Mouse (Mus musculus): ENCODE results near the gene Tha1. TPM values are rescaled to one million over a fixed set of nuclear protein-coding genes. Genes with fewer than 3 reads are reported as not detected.

The Tha1 gene
- polyA plus RNA-seq, 1 experiment from 2014 or later = 2.1 TPM

DNA sequence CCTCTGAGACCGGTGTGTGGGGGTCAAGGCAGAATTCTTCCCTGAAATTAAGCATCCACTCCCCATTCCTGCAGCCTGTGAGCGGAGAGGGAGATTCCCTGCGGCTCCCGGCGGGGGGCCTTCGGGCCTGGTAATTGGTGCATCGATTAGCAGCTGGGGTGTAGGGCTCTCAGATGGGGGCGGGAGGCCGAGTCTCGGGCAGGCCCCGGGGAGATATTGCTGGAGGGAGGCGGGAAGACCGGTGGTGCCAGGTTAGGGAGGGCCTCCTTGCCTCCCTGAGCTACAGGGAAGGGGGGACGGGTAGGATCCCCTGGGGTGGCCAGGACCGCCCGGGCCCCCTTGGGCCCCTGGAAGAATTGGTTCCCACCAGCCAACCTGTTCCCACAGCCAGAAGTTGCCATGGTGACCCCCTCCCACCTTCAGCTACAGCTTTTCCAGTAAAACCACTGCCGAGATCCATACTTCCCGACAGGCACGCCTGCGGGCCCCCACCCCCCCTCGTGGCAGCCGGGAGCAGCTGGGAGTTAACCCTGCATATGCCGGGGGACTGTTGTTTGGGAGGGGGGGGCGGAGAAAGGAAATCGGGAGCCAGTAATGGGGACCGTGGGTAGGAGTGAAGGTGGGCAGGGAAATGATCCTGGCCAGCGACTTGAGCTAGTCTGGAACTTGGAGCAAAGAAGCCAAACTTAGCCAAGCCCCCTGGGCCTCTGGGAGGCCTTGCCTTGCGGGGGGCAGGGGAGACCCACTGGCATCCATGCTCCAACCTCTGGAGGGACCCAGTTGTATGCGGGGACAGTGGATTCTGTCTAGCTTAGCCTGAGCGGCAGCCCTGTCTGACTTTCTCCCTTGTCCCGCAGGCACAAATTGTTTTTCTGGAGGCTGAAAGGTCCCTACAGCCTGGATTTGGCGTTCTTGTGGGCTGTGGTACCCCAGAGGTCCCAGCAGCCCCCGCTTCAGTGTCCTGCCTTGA is 15.9 kb upstream of the Tha1 start:
- peak overlapping the region; percentile 22 for H3K4me3 ChIP-seq (ENCODE audit: low read depth, low read length)
- H3K9me3 ChIP-seq (replicated peaks; ENCODE audit: control insufficient read depth, low read length) = no peaks in the 10 kb centered on the region
- H3K27me3 ChIP-seq (ENCODE audit: control insufficient read depth, insufficient read depth, low read length) = peaks cover 13% of the 10 kb centered on the region
- 4% methylated on average over 32 of the region's 33 CpGs for WGBS
- DNase-seq (ENCODE audit: low spot score) = peak; percentile 69
- H3K4me1 ChIP-seq (ENCODE audit: control insufficient read depth, insufficient read depth, low read length) = peaks cover 25% of the 10 kb centered on the region
- 0 out of 2 replicates have a peak, but pooled peaks have one; percentile 19 for ATAC-seq (replicated peaks; ENCODE audit: insufficient number of reproducible peaks, low FRiP score, low TSS enrichment, low read depth)
- peak overlapping the region; percentile 54 for H3K4me2 ChIP-seq (ENCODE audit: low read depth, low read length)
- no peaks in the 10 kb centered on the region for H3K36me3 ChIP-seq (replicated peaks; ENCODE audit: control insufficient read depth, insufficient read depth, low read depth, low read length)
- H3K27ac ChIP-seq (replicated peaks; ENCODE audit: low read depth, low read length) = peak overlapping the region; percentile 32; the same call in 1 of the 2 replicates
- peak overlapping the region; percentile 54 for H3K9ac ChIP-seq (replicated peaks; ENCODE audit: low read length)

DNA sequence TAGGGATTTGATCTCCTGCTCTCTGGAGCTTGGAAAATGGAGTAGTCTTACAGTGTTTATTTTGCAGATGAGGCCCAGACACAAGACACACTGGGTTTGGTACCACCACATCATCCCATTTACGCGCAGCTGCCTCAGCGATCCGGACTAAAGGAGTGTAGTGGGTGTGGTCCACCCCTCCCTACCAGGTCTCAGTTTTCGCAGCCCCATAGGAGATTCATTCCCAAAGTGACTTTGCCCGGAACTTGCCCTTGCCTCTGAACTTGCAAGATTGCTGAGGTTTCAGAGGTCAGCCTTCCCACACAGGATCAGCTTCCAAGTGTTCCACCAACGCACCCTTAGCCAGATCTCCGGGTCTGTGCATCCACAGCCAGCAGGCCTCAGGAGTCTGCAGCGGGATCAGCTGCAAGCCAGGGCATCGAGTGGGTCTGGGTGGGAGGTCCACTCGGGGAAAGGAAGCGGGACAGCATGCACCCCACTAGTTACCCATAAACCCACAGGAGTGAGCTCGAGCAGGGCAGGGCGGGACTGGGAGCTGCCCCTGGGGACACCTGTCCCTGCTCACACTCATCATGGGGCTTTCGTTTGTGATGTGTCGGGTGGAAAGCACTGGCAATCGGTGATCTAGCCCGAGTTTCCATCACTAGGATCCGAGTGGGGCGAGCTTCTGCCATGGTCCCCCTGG is 15.0 kb upstream of the Tha1 start:
- H3K27ac ChIP-seq (replicated peaks; ENCODE audit: low read depth, low read length) = no peak overlapping the region
- no peak for DNase-seq (ENCODE audit: low spot score)
- no peaks in the 10 kb centered on the region for H3K9me3 ChIP-seq (replicated peaks; ENCODE audit: control insufficient read depth, low read length)
- H3K4me3 ChIP-seq (ENCODE audit: low read depth, low read length) = peak overlapping the region; percentile 22; the same call in 1 of the 2 replicates
- ATAC-seq (replicated peaks; ENCODE audit: insufficient number of reproducible peaks, low FRiP score, low TSS enrichment, low read depth) = 0 out of 2 replicates have a peak, but pooled peaks have one; percentile 24
- 9% methylated on average over 20 of the region's 20 CpGs for WGBS
- H3K9ac ChIP-seq (replicated peaks; ENCODE audit: low read length) = peak overlapping the region; percentile 54
- no peaks in the 10 kb centered on the region for H3K36me3 ChIP-seq (replicated peaks; ENCODE audit: control insufficient read depth, insufficient read depth, low read depth, low read length)
- peaks cover 13% of the 10 kb centered on the region for H3K27me3 ChIP-seq (ENCODE audit: control insufficient read depth, insufficient read depth, low read length)
- H3K4me2 ChIP-seq (ENCODE audit: low read depth, low read length) = peak overlapping the region; percentile 54
- peaks cover 25% of the 10 kb centered on the region for H3K4me1 ChIP-seq (ENCODE audit: control insufficient read depth, insufficient read depth, low read length)

DNA sequence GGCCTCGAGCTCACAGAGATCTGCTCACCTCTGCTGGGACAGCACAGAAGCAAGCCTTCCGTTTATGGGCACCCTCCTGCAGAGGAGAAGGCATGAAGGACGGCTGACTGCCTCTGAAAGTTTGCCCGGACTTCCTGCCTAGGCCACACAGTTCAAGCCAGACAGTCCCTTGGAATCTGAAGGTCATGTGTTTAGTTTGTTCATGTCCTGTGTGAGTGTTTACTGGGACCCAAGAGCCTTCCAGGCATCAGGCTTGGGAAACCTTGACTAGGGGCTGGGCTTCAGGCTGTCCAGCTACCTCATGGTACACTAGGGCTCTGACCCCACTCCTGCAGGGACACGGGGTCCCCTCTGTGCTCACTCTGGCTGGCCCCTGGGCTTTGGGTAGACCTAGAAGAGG is 12.7 kb upstream of the Tha1 start:
- Histone ChIP-seq H3K4me1 (ENCODE audit: control insufficient read depth, insufficient read depth, low read length) (peaks cover 28% of the 10 kb centered on the region), H3K9me3 (replicated peaks; ENCODE audit: control insufficient read depth, low read length) (no peaks in the 10 kb centered on the region), H3K9ac (replicated peaks; ENCODE audit: low read length) (no peak overlapping the region), H3K4me3 (ENCODE audit: low read depth, low read length) (no peak overlapping the region), H3K36me3 (replicated peaks; ENCODE audit: control insufficient read depth, insufficient read depth, low read depth, low read length) (no peaks in the 10 kb centered on the region), H3K27me3 (ENCODE audit: control insufficient read depth, insufficient read depth, low read length) (peaks cover 11% of the 10 kb centered on the region), H3K4me2 (ENCODE audit: low read depth, low read length) (no peak overlapping the region), H3K27ac (replicated peaks; ENCODE audit: low read depth, low read length) (no peak overlapping the region)
- ATAC-seq (replicated peaks; ENCODE audit: insufficient number of reproducible peaks, low FRiP score, low TSS enrichment, low read depth) (no peak), DNase-seq (ENCODE audit: low spot score) (no peak)
- 58% methylated on average over 5 of the region's 5 CpGs for WGBS

DNA sequence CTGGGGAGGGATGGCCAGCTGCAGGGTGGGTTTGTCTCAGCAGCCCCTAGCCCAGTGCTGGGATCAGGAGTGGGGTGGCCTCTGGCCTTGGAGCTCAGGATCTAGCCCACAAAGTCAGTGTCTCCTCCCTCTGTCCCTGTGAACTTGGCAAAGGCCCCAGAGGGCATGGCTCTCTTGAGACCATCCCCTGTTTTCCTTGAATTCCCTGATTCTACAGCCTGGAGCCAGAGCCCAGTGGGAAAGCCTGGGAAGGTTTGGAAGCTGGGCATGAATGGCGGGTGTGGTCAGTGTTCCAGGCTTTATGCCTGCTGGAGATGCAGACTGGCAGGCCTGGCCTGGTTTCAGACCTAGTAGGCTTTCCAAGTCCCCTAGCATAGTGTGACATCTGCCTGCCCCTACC is 8.9 kb upstream of the Tha1 start:
- Histone ChIP-seq H3K9ac (replicated peaks; ENCODE audit: low read length) (no peak overlapping the region), H3K9me3 (replicated peaks; ENCODE audit: control insufficient read depth, low read length) (no peaks in the 10 kb centered on the region), H3K4me1 (ENCODE audit: control insufficient read depth, insufficient read depth, low read length) (peaks cover 8% of the 10 kb centered on the region; the same call in 1 of the 2 replicates), H3K4me2 (ENCODE audit: low read depth, low read length) (no peak overlapping the region), H3K36me3 (replicated peaks; ENCODE audit: control insufficient read depth, insufficient read depth, low read depth, low read length) (no peaks in the 10 kb centered on the region), H3K27me3 (ENCODE audit: control insufficient read depth, insufficient read depth, low read length) (no peaks in the 10 kb centered on the region; the same call in 1 of the 2 replicates), H3K4me3 (ENCODE audit: low read depth, low read length) (no peak overlapping the region), H3K27ac (replicated peaks; ENCODE audit: low read depth, low read length) (no peak overlapping the region)
- 74% methylated on average over 1 of the region's 1 CpGs for WGBS
- no peak for ATAC-seq (replicated peaks; ENCODE audit: insufficient number of reproducible peaks, low FRiP score, low TSS enrichment, low read depth)
- DNase-seq (ENCODE audit: low spot score) = no peak

DNA sequence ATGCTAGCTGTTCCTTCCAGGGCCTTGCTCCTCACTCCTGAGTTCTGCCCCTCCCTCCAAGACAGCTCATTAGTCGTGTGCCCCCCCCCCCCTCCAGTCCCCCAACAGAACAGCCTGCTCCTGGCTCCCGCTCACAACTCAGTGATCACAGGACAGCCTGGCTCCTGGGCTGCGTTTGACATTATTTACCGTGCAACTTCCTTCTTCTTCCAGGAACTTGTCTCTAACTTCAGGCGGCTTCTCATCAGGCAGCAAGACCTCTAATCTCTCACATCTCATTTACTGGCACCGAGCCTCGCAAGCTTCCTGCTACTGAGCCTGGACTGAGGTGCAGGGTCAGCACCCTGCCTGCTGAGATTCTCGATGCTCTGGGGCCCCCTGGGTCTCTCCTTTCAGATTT is 8.5 kb upstream of the Tha1 start:
- Histone ChIP-seq H3K27ac (replicated peaks; ENCODE audit: low read depth, low read length) (no peak overlapping the region), H3K9ac (replicated peaks; ENCODE audit: low read length) (no peak overlapping the region), H3K4me1 (ENCODE audit: control insufficient read depth, insufficient read depth, low read length) (peaks cover 8% of the 10 kb centered on the region; the same call in 1 of the 2 replicates), H3K36me3 (replicated peaks; ENCODE audit: control insufficient read depth, insufficient read depth, low read depth, low read length) (no peaks in the 10 kb centered on the region), H3K4me2 (ENCODE audit: low read depth, low read length) (no peak overlapping the region), H3K4me3 (ENCODE audit: low read depth, low read length) (no peak overlapping the region), H3K27me3 (ENCODE audit: control insufficient read depth, insufficient read depth, low read length) (no peaks in the 10 kb centered on the region; the same call in 1 of the 2 replicates), H3K9me3 (replicated peaks; ENCODE audit: control insufficient read depth, low read length) (no peaks in the 10 kb centered on the region)
- no peak for ATAC-seq (replicated peaks; ENCODE audit: insufficient number of reproducible peaks, low FRiP score, low TSS enrichment, low read depth)
- WGBS = 7% methylated on average over 8 of the region's 8 CpGs
- no peak for DNase-seq (ENCODE audit: low spot score)

DNA sequence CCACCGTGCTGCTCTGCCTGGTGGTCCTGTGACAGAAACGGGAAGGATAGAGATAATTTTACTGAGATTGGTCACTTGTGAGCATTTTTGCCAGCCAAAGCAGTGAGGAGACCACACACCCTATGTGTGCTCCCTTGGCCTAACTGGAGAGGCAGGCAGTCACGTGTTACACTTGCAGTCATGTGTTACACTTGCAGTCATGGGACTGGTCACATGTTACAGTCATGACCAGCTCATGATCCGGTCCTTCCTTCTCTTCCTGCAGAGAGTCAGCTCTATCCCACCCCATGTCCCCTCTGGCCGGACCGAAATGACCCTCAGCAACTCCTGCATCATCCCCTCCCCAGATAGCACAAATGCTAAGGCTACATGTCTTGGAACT is 7.7 kb upstream of the Tha1 start:
- DNase-seq (ENCODE audit: low spot score) (no peak), ATAC-seq (replicated peaks; ENCODE audit: insufficient number of reproducible peaks, low FRiP score, low TSS enrichment, low read depth) (no peak)
- H3K36me3 ChIP-seq (replicated peaks; ENCODE audit: control insufficient read depth, insufficient read depth, low read depth, low read length) = no peaks in the 10 kb centered on the region
- no peak overlapping the region for H3K4me3 ChIP-seq (ENCODE audit: low read depth, low read length)
- H3K27ac ChIP-seq (replicated peaks; ENCODE audit: low read depth, low read length) = no peak overlapping the region
- H3K9ac ChIP-seq (replicated peaks; ENCODE audit: low read length) = no peak overlapping the region
- H3K4me2 ChIP-seq (ENCODE audit: low read depth, low read length) = no peak overlapping the region
- 82% methylated on average over 6 of the region's 6 CpGs for WGBS
- H3K4me1 ChIP-seq (ENCODE audit: control insufficient read depth, insufficient read depth, low read length) = peaks cover 8% of the 10 kb centered on the region; the same call in 1 of the 2 replicates
- H3K9me3 ChIP-seq (replicated peaks; ENCODE audit: control insufficient read depth, low read length) = no peaks in the 10 kb centered on the region
- H3K27me3 ChIP-seq (ENCODE audit: control insufficient read depth, insufficient read depth, low read length) = no peaks in the 10 kb centered on the region; the same call in 1 of the 2 replicates

DNA sequence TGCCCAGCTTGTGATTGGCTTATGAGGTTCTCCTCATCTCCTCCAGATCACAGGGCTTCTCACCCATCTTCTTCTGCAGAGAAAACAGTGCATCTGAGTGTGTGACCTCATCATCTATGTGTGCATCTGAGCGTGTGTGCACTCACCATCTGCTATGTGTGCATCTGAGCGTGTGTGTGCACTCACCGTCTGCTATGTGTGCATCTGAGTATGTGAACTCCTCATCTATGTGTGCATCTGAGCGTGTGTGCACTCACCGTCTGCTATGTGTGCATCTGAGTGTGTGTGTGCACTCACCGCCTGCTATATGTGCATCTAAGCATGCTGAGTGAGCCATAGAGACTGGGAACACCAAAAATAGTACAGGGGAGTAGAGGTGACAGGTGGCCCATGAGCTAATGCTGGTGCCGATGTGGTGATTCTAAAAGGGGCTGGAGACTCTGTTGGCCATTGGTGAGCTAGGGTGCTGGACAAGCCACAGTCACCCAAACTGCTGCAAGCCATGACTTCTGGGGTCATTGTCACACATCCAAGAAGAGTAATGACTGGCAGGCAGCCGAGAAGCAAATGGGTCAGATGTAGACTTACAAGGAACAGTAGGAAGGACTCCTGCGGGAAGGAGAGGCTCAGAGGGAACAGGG is 7.2 kb upstream of the Tha1 start:
- no peak overlapping the region for H3K9ac ChIP-seq (replicated peaks; ENCODE audit: low read length)
- H3K27me3 ChIP-seq (ENCODE audit: control insufficient read depth, insufficient read depth, low read length) = no peaks in the 10 kb centered on the region; the same call in 1 of the 2 replicates
- H3K4me1 ChIP-seq (ENCODE audit: control insufficient read depth, insufficient read depth, low read length) = peaks cover 8% of the 10 kb centered on the region; the same call in 1 of the 2 replicates
- no peaks in the 10 kb centered on the region for H3K36me3 ChIP-seq (replicated peaks; ENCODE audit: control insufficient read depth, insufficient read depth, low read depth, low read length)
- 87% methylated on average over 9 of the region's 9 CpGs for WGBS
- ATAC-seq (replicated peaks; ENCODE audit: insufficient number of reproducible peaks, low FRiP score, low TSS enrichment, low read depth) (no peak), DNase-seq (ENCODE audit: low spot score) (no peak)
- no peak overlapping the region for H3K27ac ChIP-seq (replicated peaks; ENCODE audit: low read depth, low read length)
- H3K4me3 ChIP-seq (ENCODE audit: low read depth, low read length) = no peak overlapping the region
- no peaks in the 10 kb centered on the region for H3K9me3 ChIP-seq (replicated peaks; ENCODE audit: control insufficient read depth, low read length)
- H3K4me2 ChIP-seq (ENCODE audit: low read depth, low read length) = no peak overlapping the region
